Mouse (Mus musculus): ENCODE data around the gene Mettl25.

The Mettl25 gene

GRCm38 (mm10) chr10:105840928-105841888 lies at the start of gene Mettl25, which contains the start of gene Ccdc59:
Gene Mettl25 (minus strand): TSS chr10:105841380.
Gene Ccdc59 (plus strand): TSS chr10:105841067.
- under 1% methylated on average over 90 of the region's 90 CpGs for WGBS

- WGBS = 27% methylated on average over 4 of the region's 4 CpGs
Observed at GRCm38 (mm10) chr10:105867312-105867711, 26.1 kb upstream of the Mettl25 start.

GRCm38 (mm10) chr10:105851136-105851535 lies 10.0 kb upstream of the Mettl25 start:
- WGBS = 31% methylated on average over 4 of the region's 4 CpGs

GRCm38 (mm10) chr10:105850286-105850685 lies 9.1 kb upstream of the Mettl25 start:
- 86% methylated on average over 5 of the region's 5 CpGs for WGBS

DNA sequence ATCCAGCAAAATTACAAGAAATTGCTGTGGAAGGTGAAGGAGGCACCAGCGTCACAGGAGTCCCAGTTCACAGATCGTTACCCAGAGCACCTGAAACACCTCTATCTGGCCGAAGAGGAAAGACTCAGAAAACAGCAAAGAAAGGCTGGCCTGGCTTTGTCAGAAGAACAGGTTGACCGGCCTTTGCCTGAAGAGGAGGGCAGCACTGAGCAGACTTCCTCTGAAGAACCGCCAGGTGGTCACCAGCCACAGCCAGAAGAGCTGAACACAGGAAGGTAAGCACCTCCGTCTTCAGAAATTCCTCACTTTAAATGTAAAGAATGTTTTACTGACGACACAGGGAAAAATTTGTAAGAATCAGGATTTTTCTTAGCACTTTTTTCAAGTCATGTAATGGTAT lies 1.4 kb upstream of the Mettl25 start:
- WGBS = 77% methylated on average over 7 of the region's 7 CpGs

- 68% methylated on average over 10 of the region's 10 CpGs for WGBS
Observed at GRCm38 (mm10) chr10:105834627-105835228, 6.5 kb downstream of the Mettl25 start.

- 89% methylated on average over 7 of the region's 7 CpGs for WGBS
Observed at GRCm38 (mm10) chr10:105806259-105807010, 34.7 kb downstream of the Mettl25 start.

GRCm38 (mm10) chr10:105803461-105803860 lies 37.7 kb downstream of the Mettl25 start:
- WGBS = 89% methylated on average over 2 of the region's 2 CpGs

- 75% methylated on average over 6 of the region's 6 CpGs for WGBS
Observed at GRCm38 (mm10) chr10:105802132-105802531, 39.0 kb downstream of the Mettl25 start.

DNA sequence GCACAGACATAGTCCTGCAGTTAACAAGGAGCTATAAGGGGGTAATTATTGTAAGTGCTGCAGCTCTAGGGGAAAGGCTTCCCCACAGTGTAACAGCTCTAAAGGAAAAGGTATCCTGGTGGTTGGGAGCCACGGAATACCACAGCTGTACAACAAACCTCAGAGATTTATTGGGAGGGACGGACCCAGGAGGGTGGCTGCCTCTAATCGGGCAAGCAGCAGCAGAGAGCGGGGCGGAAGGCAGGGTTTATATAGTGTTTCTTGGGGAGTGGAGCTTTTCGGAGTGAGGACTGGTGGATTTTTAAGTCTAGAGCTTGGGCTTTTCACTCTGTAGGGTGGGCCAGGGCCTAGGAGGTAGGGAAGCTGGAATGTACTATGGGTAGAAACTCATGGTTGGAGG lies 40.0 kb downstream of the Mettl25 start:
- 93% methylated on average over 6 of the region's 6 CpGs for WGBS

GRCm38 (mm10) chr10:105797250-105797924 lies 43.8 kb downstream of the Mettl25 start:
- WGBS = 61% methylated on average over 8 of the region's 8 CpGs

DNA sequence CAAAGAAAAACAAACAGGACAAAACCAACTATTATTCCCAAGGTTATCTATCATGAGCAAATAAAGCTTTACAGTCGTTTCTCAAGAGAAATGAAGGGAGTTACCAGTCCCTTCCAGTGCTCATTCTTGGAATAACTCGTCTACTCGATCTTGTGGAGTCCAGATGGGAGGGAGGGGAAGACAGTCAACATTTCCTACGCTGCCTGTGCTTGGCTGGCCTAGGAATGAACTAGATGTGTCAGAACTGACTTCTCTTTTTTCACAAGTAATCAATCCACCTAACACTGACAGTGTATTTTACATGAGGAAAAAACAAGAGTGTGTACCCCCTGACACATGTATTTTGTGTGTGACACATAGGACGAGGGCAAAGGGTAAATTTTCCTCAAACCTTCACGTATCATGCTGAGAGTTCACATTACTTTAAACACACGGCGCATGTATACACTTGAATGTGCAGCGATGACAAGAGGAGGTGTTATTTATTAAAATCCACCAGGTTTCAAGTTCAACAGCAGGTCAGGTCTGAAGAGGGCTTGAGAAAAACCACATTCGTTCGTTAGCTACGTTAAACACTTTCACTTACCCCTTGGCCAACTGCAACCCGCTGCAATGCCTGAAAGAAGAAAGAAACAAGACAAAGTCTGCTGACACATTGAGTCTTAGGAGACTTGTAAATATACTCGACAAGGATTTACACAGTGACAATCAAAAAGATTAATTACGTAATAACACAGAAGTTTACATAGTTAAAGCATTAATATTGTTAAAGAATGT lies 47.2 kb downstream of the Mettl25 start:
- 79% methylated on average over 15 of the region's 15 CpGs for WGBS

DNA sequence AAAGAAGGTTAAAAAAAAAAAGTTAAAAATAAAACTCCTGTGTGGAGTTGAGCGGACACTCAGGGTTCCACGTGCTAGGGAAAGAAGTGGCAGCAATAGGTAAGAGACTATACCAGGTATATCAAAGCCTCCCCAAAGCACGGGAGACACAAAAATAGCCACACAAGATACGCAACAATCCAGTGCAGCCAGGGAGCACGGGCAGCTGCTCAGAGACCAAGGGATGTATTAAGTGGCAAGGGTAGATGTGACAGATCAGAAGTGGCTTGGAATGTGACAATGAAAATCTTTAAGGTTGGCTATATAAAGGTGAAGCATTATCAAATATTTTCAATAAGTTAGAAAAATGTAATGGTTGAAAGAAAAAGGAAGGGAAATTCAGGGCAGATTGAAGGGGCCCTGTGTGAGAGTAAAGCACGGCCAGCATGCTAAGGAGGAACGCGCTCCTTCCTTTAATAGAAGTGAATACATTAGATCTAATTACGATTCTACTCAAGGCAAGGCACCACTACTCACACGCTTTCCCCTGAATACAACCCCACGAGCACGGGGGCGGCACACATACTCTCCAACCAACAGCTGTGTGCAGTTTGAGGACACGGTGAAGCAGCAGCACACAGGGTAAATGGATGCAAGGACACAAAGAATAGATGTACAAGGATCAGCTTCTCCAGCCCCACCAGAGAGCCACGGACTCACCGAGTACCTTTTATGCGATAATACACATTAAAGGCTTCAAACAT lies 52.3 kb downstream of the Mettl25 start:
- WGBS = 49% methylated on average over 17 of the region's 17 CpGs

DNA sequence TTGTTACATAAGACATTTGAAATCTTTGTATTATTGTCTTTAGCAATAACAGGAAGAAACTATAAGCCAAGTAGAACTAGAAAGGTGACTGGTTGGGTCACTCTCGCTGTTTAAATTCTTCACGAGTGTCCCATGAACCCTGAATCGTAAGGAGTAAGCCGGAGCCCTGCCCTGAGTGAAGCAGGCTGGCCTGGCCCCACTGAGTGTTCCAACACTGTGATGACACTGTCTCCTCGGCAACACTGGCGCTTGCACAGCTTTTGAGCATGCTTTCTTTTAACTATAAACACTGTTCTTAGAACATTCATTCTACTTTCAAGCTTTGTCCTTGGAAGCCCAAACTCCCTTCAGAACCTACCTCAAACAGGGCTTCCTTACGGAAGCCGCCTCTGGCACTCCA lies 57.4 kb downstream of the Mettl25 start:
- WGBS = 75% methylated on average over 8 of the region's 8 CpGs

- WGBS = 10% methylated on average over 6 of the region's 6 CpGs
Observed at GRCm38 (mm10) chr10:105774382-105774781, 66.8 kb downstream of the Mettl25 start.

DNA sequence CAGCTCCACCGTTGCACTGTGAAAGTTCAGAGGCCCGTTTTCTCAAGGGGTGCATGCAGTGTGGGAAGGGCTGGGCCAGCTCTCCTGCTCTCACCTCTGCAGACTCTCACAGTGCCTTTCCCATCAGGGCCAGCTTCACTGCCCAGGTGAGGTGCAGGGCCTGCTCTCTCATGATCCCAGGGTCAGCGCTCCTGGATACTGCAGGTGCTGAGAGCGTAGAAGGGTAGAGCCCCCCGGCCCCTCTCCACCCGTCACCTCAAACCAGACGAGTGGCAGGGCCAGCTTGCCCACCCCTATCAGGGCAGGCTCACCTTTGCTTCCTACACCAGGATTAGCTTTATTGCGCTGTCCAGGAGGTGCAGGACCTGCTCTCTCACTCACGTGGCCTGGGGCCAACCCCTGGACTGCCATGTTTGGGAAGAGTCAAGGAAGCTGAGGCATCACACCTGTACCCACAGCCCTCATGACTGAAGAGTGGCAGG lies 68.3 kb downstream of the Mettl25 start:
- WGBS = 91% methylated on average over 9 of the region's 9 CpGs

DNA sequence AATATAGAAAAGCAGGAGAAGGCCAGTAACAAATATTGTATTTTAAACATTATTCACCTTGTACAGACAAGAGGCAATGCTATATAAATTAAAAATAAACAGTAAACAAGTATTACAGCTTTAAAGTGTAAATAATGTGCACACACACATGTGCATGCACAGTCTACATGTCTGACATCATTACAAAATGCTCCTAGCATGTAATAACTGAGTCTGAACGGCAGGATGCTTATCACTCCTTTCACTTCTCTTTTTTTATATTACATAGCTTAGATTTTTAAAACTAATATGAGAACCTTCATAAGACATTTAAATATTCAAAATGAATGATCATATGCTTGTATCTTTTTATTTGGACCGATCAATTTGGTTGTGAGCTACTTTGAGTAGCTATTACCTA lies 77.2 kb downstream of the Mettl25 start:
- 88% methylated on average over 2 of the region's 2 CpGs for WGBS

DNA sequence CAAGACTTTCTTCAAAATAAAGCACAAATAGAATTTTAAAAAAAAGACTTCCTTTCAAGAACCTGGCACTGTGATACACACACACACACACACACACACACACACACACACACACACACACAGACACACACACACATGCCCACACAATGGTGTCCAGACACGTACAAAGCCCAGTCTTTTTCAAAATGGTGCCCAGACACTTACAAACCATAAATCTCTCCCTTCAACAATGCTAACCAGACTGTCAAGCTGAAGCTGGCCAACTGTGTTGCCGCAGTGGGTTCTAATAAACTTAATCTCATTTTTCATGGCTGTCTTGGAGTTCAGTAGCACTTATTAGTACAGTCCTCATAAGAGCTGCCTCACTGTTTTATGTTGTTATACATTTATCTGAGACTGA lies 80.7 kb downstream of the Mettl25 start:
- 91% methylated on average over 2 of the region's 2 CpGs for whole genome bisulfite sequencing

DNA sequence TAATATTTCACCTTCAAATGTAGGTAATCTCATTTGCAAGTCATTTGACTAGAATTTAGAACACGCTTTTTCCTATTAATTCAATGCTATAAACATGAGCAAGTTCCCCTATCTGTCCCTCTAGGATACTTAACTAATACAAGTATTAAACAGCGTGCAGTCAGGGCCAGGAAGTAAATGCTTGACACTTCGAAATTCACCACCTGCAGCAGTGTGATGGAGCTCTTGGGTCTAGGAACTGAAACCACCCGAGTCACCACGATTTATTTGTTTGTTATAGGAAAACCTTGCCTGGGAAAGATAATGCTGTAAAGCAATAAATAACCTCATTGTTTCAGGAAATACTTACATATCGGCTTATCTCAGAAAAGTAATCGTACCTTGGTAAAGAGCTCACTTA lies 81.1 kb downstream of the Mettl25 start:
- WGBS = 84% methylated on average over 7 of the region's 7 CpGs
